Mouse (Mus musculus) central nervous system, embryonic 14 days (tissue): ENCODE results near the gene Hdgfl3. TPM values are rescaled to one million over a fixed set of nuclear protein-coding genes. Genes with fewer than 3 reads are reported as not detected.

Experiments used
- polyA plus RNA-seq: library from polyadenylated mRNA; depleted of rRNA; stranded (reverse); fragments of >200 nt; gene quantifications from 2 replicates; pipeline ENCODE4 v1.2.3, GENCODE M21; 2012; rRNA removed

Gene Hdgfl3
- 58.3 and 65.1 TPM in 2 replicates for polyA plus RNA-seq

GRCm38 (mm10) chr7:81934267-81934745 lies at the start of gene Hdgfl3:
Gene Hdgfl3 (minus strand): TSS chr7:81934473.

GRCm38 (mm10) chr7:81858968-81859721 lies 75.1 kb downstream of the Hdgfl3 start, which contains the start of gene Tm6sf1:
Gene Tm6sf1 (plus strand): TSS chr7:81859001.

DNA sequence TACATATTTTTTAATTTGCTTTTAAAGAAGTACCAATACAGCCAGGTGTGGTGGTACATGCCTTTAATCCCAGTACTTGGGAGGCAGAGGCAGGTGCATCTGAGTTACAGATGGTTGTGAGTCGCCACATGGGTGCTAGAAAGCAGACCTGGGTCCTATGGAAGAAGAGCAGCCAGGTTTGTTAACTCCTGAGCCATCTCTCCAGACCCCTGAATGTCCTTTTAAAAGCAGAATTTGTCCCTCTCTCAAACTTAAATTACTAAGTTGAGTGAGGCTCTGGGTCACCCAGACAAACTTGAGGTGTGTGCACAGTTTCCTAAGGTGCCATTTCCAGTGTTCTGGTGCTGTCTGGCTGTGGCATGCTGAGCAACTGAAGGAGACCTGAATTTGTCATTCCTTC lies 78.6 kb downstream of the Hdgfl3 start, which contains the start of gene Gm10160:
TSS of gene Gm10160 (minus strand) at position 101 of the 400 bp plus-strand sequence.

Other genes with a start within 250 kb of the Hdgfl3 start
- 16.3 and 16.9 TPM in 2 replicates for gene Homer2, start 226.9 kb downstream of the Hdgfl3 start, polyA plus RNA-seq
- 58.3 and 69.8 TPM in 2 replicates for gene Ramac, start 171.5 kb downstream of the Hdgfl3 start, polyA plus RNA-seq
- gene 3110040N11Rik, start 145.0 kb downstream of the Hdgfl3 start, polyA plus RNA-seq, result 50.0 and 50.7 TPM in 2 replicates
- 77.8 and 84.7 TPM in 2 replicates for gene Btbd1, start 105.0 kb downstream of the Hdgfl3 start, polyA plus RNA-seq
- not detected in 2 replicates for gene Gm10160, start 78.7 kb downstream of the Hdgfl3 start, polyA plus RNA-seq
- 16.9 and 19.6 TPM in 2 replicates for gene Tm6sf1, start 75.5 kb downstream of the Hdgfl3 start, polyA plus RNA-seq
- 0.25 and 1.6 TPM in 2 replicates for gene Bnc1, start 57.8 kb upstream of the Hdgfl3 start, polyA plus RNA-seq
- gene Sh3gl3, start 239.4 kb upstream of the Hdgfl3 start, polyA plus RNA-seq, result 31.9 and 32.6 TPM in 2 replicates